Mouse (Mus musculus): ENCODE results near the gene Hykk. TPM values are rescaled to one million over a fixed set of nuclear protein-coding genes. Genes with fewer than 3 reads are reported as not detected.

The Hykk gene
- polyA plus RNA-seq, 1 experiment from 2014 or later: 4.6 TPM

GRCm38 (mm10) chr9:54994381-54994780 is 77.3 kb downstream of the Hykk start:
- Histone ChIP-seq H3K9ac (ENCODE audit: low read length) (no peak overlapping the region), H3K4me3 (ENCODE audit: low read depth, low read length) (no peak overlapping the region), H3K27me3 (ENCODE audit: control insufficient read depth, insufficient read depth, low read length) (no peaks in the 10 kb centered on the region), H3K9me3 (ENCODE audit: control insufficient read depth, low read length) (no peaks in the 10 kb centered on the region), H3K4me2 (ENCODE audit: low read depth, low read length, severe bottlenecking) (no peak overlapping the region), H3K4me1 (replicated peaks; ENCODE audit: control insufficient read depth, insufficient read depth, low read length) (no peaks in the 10 kb centered on the region), H3K27ac (ENCODE audit: low read depth, low read length) (no peak overlapping the region), H3K36me3 (ENCODE audit: control insufficient read depth, insufficient read depth, low read length) (no peaks in the 10 kb centered on the region)
- ATAC-seq (replicated peaks; ENCODE audit: low FRiP score): no peak
- no peak for DNase-seq (ENCODE audit: low spot score)
- 41% methylated on average over 3 of the region's 3 CpGs for WGBS

- ATAC-seq (replicated peaks; ENCODE audit: low FRiP score): no peak
- H3K27me3 ChIP-seq (ENCODE audit: control insufficient read depth, insufficient read depth, low read length): no peaks in the 10 kb centered on the region
- WGBS: 92% methylated on average over 3 of the region's 3 CpGs
Observed at GRCm38 (mm10) chr9:54995645-54996044, 78.6 kb downstream of the Hykk start.

More at GRCm38 (mm10) chr9:54995645-54996044, 78.6 kb downstream of the Hykk start:
- Histone ChIP-seq H3K27ac (ENCODE audit: low read depth, low read length) (no peak overlapping the region), H3K9me3 (ENCODE audit: control insufficient read depth, low read length) (no peaks in the 10 kb centered on the region), H3K4me3 (ENCODE audit: low read depth, low read length) (no peak overlapping the region), H3K4me2 (ENCODE audit: low read depth, low read length, severe bottlenecking) (no peak overlapping the region), H3K9ac (ENCODE audit: low read length) (no peak overlapping the region), H3K4me1 (replicated peaks; ENCODE audit: control insufficient read depth, insufficient read depth, low read length) (no peaks in the 10 kb centered on the region), H3K36me3 (ENCODE audit: control insufficient read depth, insufficient read depth, low read length) (no peaks in the 10 kb centered on the region)
- no peak for DNase-seq (ENCODE audit: low spot score)

Other genes starting within 250 kb of the Hykk start
- 2.3 and 3.1 TPM in 2 replicates for gene Dnaja4, start 218.4 kb upstream of the Hykk start, polyA plus RNA-seq (2014; fragmentation: Nextera tagmentation; extraction: Ambion mirVana)
- 158 and 159 TPM in 2 replicates for gene Wdr61, start 182.8 kb upstream of the Hykk start, polyA plus RNA-seq (2014; fragmentation: Nextera tagmentation; extraction: Ambion mirVana)
- gene Crabp1, start 152.5 kb upstream of the Hykk start, polyA plus RNA-seq (2014; fragmentation: Nextera tagmentation; extraction: Ambion mirVana): 219 and 275 TPM in 2 replicates
- 60.1 and 72.5 TPM in 2 replicates for gene Ireb2, start 53.5 kb upstream of the Hykk start, polyA plus RNA-seq (2014; fragmentation: Nextera tagmentation; extraction: Ambion mirVana)
- gene Psma4, start 33.5 kb downstream of the Hykk start, polyA plus RNA-seq (2014; fragmentation: Nextera tagmentation; extraction: Ambion mirVana): 300 and 313 TPM in 2 replicates
- gene AY074887, start 33.7 kb downstream of the Hykk start, polyA plus RNA-seq (2014; fragmentation: Nextera tagmentation; extraction: Ambion mirVana): 0.86 and 1.6 TPM in 2 replicates
- 0.43 and 0.96 TPM in 2 replicates for gene Chrna5, start 63.6 kb downstream of the Hykk start, polyA plus RNA-seq (2014; fragmentation: Nextera tagmentation; extraction: Ambion mirVana)
- 9.6 and 9.8 TPM in 2 replicates for gene Chrna3, start 109.3 kb downstream of the Hykk start, polyA plus RNA-seq (2014; fragmentation: Nextera tagmentation; extraction: Ambion mirVana)
- 2.4 and 2.5 TPM in 2 replicates for gene Chrnb4, start 131.5 kb downstream of the Hykk start, polyA plus RNA-seq (2014; fragmentation: Nextera tagmentation; extraction: Ambion mirVana)
- 46.1 and 49.4 TPM in 2 replicates for gene Ube2q2, start 231.6 kb downstream of the Hykk start, polyA plus RNA-seq (2014; fragmentation: Nextera tagmentation; extraction: Ambion mirVana)

Measured in forebrain, embryonic 11.5 days (tissue).